Mouse (Mus musculus) embryonic stem cell, embryonic (primary cell): ENCODE results near the gene Mdga2.

Experiments
- CTCF ChIA-PET, 4 experiments: fragments of 300-600 bp in 2 of 4; fragments of 350-600 bp in 2 of 4; sonication (Branson Sonifier 250); formaldehyde crosslinking; loops; one replicate each; lab custom pipeline; 2022; ENCODE audit warnings: inconsistent platforms in 2 of 4; lab: Charles Lee
- POLR2A ChIA-PET, 4 experiments: fragments of 300-600 bp in 2 of 4; fragments of 350-600 bp in 2 of 4; sonication (Branson Sonifier 250); formaldehyde crosslinking; loops; one replicate each; lab custom pipeline; 2022; ENCODE audit warnings: antibody characterized with exemption in 4 of 4, inconsistent platforms in 1 of 4; lab: Charles Lee

The Mdga2 gene

DNA sequence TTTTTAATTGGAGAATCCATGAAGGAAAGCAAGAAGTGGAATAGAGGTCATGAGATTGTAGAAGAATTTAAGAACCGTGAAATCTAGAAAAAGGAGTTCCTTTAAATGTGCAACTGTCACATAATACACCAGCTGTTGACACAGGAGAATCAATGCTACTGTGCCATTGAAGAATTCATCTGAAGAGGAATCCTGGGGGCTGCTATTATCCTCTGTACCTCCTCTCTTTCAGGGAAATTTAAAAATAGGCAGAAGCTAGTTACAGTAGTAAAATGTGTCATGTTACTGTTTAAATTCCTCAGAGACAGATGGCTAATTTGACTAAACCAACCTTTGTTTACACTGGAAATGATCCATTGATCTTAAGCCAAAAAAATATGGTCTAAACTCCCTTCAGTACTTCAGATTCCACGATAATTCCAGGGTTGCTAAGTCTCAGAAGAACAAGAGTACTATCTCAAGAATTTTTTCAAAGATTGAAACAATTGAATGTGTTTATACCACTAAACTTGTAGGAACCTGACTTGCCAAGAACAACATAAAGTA lies 131.9 kb downstream of the Mdga2 start:
- ChIA-PET CTCF (no interaction called here), POLR2A (no interaction called here)

DNA sequence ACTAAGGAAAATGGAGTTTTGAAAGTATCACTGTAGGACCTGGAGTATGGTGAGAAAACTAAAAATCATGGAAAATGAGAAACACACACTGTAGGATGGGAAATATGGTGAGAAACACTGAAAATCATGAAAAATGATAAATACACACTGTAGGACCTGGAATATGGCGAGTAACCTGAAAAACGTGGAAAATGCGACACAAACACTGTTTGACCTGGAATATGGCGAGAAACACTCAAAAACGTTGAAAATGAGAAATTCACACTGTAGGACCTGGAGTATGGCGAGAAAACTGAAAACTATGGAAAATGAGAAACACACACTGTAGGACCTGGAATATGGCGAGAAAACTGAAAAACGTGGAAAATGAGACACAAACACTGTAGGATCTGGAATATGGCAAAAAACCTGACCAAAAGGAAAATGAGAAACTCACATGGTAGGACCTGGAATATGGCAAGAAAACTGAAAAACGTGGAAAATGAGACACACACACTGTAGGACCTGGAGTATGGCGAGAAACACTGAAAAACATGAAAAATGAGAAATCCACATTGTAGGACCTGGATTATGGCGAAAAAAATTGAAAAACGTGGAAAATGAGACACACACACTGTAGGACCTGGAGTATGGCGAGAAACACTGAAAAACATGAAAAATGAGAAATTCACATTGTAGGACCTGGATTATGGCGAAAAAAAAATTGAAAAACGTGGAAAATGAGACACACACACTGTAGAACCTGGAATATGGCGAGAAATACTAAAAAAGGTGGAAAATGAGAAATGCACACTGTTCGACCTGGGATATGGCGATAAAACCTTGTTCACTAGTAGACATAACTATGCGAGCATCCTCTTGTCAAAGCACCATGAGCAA lies 163.0 kb downstream of the Mdga2 start:
- ChIA-PET CTCF (no interaction called here), POLR2A (interaction anchor here in 1 of 4 experiments (0.6 kb wide), 1 partner anchor 867 kb away, joined by 3 read pairs; no protein-coding TSS in a partner anchor)

DNA sequence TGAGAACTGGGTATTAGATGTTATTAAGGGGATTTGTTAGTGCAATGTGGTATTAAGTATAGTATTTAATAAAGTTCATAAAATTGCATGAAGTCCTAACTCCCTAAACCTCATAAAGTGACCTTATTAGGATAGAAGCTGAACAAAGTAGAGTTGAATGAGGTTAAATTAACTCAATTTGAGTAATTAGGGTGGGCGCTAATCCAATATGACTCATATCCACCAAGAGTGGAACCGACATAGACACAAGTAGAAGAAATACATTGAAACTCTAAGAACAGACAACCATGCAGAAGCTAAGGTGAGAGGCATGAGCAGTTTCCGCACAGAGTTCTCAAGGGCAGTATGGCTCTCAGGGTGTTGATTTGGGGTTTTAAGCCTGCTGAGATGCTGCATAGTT lies 165.7 kb downstream of the Mdga2 start:
- CTCF ChIA-PET, result no interaction called here
- POLR2A ChIA-PET, result no interaction called here

DNA sequence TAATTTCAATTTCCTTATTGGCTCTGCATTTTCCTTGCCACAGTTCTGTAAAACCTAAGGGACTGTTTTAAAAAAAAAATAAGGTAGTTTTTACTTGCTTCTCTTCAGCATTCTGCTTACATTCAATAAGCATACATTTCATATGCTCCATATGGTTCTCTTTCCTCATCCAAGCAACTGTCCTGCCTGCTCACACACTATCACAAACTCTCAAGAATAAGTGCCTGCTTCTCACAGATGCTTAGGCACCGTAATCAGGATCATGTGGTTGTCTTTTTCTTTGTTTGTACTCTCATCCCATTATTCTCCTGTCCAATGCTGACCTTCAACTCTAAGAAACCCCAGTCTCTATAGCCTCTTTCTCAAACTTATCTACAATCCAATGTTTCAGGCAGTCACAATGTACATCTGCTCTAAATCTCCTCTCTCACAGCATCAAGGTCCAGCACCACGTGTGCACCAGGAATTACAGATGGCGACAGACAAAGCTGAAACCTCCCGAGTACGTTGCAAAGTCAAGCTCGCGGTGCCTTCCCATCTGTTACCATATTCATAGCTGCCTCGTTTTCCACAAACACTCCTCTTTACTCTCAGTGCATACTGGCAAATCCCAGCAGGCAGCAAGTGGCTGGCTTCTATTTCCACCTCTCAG lies 177.1 kb downstream of the Mdga2 start:
- CTCF ChIA-PET, result no interaction called here
- POLR2A ChIA-PET, result no interaction called here

DNA sequence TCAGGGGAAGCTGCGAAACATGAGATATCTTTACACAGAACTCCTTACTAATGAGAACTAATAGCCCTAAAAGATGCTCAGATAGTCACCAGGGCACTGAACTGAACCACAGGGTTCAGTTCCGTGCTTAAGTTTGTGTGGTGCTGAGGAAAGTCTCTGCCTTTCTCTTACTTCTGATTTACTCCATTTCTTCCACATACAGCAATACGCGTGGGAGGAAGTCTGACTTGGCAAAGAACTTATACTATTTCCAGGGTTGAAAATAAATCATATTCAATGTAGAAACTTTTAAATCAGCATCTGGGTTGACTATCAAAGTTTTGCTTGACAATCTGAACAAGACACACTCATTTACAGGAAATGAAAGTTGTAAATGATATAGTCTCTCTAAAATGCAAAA lies 180.5 kb downstream of the Mdga2 start:
- ChIA-PET CTCF (no interaction called here), POLR2A (no interaction called here)

DNA sequence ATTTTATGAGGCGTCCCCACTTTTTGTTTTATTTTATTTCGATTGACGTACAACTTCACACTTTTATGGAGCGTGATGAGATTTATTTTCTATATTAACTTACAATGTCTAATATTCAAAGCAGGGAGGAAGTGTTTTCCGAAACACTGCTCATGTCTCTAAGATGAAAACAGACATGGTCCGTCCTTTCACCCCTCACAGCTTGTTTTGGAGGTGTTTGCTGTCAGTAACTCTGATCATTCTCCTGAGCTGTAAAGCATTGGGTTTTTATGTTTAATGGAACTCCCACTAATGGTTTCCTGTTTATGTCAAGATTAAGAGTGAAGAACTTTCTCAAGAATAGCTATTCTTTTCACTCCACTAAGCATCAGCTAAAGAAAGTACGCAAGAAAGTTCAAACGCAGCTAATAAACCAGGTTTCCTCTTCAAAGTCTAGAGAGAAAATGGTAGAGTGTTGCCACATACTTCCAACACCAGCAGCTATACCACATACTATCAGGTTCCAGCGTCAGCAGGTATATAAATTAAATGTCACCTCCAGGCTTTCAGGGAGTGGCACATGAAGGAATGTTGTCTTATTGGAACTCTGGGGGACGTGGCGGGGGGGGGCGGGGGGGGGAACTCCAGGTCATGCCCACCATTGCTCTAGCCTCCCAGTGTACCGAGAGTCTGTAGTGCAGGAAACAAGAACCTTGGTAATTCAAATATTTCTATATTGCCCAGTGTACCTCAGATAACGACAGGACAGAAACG lies 186.7 kb downstream of the Mdga2 start:
- CTCF ChIA-PET, result no interaction called here
- POLR2A ChIA-PET, result no interaction called here

DNA sequence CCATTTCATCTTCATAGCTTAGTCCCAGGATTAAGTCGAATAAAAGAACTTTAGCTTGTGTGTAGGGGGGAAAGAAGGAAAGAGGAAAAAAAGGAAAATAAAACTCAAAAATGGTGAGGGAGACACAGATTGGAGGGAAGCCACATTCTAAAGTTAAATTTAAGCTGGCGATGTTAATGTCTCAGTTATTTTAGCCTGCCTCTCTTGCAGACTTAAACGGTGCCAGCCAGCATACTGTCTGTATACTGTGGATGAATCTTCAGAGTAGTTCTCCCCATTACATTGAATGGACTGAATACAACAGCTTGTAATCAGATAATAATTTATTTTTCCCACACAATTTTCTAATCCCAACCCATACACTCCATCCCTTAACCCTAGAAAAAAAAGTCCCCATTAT lies 205.2 kb downstream of the Mdga2 start:
- CTCF ChIA-PET, result no interaction called here
- POLR2A ChIA-PET, result no interaction called here

DNA sequence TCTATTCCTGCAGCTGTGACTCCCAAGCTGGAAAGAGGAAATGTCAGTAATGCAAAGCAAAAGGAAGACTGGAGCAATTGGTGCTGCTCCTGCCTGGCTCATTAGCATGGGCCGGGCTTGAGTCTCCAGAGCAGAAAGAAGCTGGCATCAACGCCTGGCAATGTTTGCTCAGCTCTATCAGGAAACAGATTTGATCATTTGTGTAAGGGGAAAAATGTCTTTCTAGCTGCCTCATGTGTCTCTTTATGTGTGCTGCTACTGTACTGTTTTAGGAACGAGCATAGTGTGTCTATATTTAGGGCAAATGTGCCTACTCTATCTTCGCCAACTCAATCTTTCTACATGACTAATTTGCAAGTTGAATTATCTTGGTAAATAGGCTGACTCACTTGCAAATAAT lies 211.0 kb downstream of the Mdga2 start:
- CTCF ChIA-PET, result no interaction called here
- POLR2A ChIA-PET, result no interaction called here

DNA sequence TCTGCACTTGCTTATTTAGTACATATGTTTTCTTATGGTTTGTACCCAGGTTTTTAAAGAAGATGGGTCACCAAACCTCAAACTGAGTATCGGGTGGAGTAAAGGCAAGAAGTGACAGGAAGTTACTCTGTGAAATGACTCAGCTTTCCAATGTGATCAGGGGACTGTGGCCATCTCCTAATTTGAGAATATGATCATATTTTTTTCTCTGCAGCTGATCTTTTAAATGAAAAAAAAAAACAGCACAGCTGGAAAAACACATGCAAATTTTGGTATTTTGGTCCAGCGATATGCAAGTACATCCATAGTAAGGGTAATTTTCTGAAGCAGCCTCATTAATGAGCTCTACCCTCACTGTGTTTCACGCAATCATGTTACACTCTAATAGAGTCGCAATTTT lies 212.0 kb downstream of the Mdga2 start:
- CTCF ChIA-PET, result no interaction called here
- POLR2A ChIA-PET, result no interaction called here

DNA sequence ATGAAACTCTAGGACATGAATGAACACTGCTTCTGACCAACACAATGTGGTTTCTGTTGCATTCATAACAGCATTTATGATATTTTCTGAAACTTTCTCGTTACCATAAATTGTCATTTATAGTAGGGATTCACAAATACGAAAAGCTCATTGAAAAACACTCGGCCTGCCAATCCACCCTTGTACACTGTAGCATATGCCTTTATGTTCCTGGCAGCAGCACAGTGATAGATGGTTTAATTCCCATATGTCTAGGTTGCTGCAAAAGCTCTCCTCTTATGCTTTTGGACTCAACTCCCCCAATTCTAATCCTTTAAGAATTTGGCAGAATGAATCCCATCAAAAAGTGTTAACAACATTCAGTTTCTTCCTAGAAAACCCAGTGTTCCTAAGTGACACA lies 213.2 kb downstream of the Mdga2 start:
- POLR2A ChIA-PET, result no interaction called here
- CTCF ChIA-PET, result no interaction called here

DNA sequence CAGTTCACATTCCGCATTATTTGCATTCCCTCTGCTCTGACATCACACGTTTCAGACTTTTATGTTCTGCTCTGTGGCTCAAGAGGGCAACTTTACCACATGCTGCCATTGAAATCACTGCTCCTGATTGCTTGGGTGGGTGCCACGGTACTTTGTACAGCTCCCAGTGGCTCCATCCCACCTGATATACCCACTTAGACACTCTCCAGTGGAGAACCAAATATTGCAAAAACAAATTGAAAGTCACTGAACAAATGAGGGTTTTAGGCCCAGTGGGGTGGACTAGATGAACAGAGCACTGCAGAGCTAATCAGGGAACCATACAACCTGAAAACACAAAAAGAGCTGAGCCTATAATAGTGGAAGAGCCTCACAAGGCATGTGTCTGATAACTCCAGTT lies 268.2 kb downstream of the Mdga2 start:
- ChIA-PET POLR2A (no interaction called here), CTCF (no interaction called here)

DNA sequence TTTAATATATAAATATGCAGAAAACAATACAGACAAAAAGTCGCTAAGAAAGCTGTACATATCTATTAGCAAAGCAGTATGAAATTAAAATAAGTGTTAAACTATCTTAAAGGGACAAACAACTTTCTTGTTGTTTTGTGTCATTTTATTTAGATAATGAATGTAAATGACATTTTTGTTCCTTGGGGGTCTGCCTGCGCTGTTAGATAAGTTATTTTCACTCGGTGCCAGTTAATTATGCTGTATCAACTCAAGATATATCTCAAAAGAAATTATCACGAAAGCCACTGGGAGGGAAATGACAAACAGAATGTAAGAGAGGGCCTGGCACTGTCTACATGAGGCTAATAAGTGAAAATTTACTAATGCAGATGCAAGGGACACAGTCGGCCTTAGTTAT lies 306.6 kb downstream of the Mdga2 start:
- ChIA-PET CTCF (interaction anchor here in 1 of 4 experiments (0.7 kb wide), 1 partner anchor 29 kb away, joined by 3 read pairs; no protein-coding TSS in a partner anchor), POLR2A (no interaction called here)

DNA sequence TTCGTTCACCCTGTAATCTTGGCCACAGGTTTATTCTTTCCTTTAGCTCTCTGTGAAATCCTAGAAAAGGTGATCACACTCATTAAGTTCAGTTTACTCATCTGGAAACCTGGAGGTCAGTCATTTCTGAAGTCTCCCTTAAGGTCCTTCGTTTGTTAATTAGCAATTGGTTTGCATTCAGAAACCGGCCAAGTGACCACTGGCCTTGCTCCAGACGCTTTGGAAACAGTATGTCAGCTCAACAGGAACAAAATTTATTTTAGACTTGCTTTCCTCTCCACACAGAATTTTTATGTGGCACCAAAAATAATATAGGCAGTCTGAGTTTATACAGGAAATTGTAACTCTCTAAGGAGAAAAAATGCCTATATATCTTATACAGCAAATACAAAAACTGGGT lies 323.0 kb downstream of the Mdga2 start:
- POLR2A ChIA-PET, result no interaction called here
- CTCF ChIA-PET, result no interaction called here

DNA sequence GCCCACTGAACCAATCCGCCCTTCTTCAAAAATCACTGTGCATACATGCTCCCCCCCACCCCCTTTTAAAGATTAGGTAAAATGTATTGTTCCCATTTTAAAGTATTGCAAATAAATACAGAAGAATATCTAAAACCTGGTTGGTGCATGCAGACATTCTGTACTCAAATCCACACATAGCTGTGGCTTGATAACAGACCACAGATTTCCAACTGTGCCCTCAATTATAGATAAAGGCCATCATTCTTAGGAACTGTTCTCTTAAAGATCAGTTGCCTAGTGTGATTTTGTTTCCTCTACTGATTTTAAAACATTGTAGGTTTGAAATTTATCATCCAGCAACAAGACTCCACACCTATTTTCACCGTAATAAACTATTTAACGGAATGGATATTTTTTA lies 325.6 kb downstream of the Mdga2 start:
- POLR2A ChIA-PET, result interaction anchor here in 2 of 4 experiments (0.6 to 0.7 kb wide), 2 partner anchors 56 to 363 kb away, joined by 5 to 6 read pairs; no protein-coding TSS in a partner anchor

DNA sequence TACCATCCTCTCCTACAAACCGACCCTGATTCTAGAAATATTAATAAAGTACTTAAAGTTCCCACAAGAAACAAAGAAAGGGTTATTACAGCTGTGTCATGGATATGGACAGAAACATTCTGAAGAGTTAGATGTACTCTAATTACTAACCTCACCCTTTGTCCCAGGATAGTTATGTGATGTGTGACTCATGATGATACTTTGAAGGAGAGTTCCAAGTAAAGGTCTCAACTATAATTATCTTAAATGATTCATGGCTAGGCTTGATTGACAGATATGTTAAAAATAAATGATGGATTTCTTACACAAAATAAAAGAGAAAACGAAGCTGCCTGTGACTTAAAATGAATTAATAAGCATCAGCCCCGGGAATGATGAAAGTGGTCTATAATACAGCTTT lies 332.1 kb downstream of the Mdga2 start:
- ChIA-PET POLR2A (interaction anchor here in 1 of 4 experiments (0.6 kb wide), 1 partner anchor 78 kb away, joined by 3 read pairs; no protein-coding TSS in a partner anchor), CTCF (no interaction called here)

More for the DNA sequence above, 325.6 kb downstream of the Mdga2 start:
- CTCF ChIA-PET, result no interaction called here

DNA sequence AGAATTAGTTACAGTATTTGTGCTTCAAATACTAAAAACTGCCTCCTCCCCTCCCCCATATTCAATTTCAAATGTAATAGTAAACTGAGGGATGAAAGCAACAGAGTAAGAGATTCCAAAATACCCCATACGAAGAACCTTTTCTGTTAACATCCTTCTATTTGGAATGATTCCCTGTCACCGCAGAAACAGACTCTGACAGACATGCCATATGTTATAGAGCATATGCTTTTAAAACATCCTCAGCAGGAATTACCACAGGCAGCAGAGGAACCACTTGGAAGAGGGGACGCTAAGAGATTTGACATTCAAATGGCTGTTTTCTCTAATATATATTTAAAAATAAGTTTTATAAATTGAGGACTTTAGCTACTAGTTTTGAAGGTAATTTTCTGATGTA lies 333.1 kb downstream of the Mdga2 start:
- CTCF ChIA-PET, result interaction anchor here in 1 of 4 experiments (0.7 kb wide), 1 partner anchor 1364 kb away, joined by 3 read pairs; no protein-coding TSS in a partner anchor
- POLR2A ChIA-PET, result interaction anchor here in 1 of 4 experiments (0.6 kb wide), 1 partner anchor 37 kb away, joined by 3 read pairs; no protein-coding TSS in a partner anchor

DNA sequence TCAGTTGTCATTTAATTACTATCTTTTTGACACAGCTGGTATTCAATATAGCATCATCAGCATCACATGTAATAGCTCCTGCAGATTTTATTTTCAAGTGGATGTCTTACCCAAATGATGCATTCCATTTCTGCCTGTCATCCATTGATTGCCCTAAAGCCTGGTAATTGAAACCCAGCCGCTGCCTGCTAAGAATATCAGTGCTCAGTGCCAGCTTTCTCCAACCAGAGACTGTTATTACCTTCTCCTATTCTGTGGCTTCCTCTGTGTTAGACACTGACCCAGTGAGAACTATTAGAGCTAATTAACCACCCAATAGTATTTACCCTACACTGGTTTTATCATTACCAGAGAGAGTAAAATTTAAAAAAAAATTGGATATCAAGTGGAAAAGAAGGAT lies 333.7 kb downstream of the Mdga2 start:
- POLR2A ChIA-PET, result no interaction called here
- CTCF ChIA-PET, result interaction anchor here in 1 of 4 experiments (0.7 kb wide), 1 partner anchor 1365 kb away, joined by 3 read pairs; no protein-coding TSS in a partner anchor

DNA sequence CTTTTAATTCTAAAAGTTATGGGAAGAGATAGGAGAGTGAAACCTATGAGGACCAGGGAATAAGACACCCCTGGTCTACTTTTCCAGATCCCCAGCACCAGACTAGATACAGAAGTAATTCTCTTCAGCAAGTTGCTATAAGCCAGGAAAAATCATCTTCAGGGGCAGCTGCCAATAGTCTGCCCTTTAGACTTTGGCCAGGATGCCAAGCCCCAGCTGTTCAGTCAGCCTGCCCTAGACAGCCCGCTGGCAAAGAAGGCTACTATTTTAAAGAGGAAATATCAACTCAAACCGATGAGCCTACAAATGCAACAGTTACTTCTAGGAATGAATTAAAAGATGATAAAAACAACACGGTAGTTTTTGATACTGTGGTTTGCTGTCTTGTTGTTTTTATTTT lies 356.1 kb downstream of the Mdga2 start:
- ChIA-PET POLR2A (no interaction called here), CTCF (no interaction called here)

DNA sequence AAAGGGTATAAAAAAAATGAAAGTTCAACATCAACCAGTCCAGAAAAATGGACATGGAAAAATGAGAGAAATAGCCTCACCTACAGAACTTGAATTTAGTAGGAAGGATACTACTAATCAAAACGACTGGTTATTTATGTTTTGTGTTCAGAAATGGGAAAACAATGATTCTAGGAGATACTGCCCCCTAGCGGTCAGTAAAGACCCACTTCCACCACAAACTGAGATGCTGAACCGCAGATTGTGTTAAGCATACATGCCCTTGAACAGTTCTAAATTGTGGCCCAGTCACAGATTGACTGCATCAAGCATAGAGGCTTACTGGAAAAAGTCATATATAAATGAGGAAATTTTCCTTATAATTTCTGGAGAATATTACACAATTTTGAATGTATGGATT lies 369.2 kb downstream of the Mdga2 start:
- CTCF ChIA-PET, result interaction anchor here in 1 of 4 experiments (0.7 kb wide), 1 partner anchor 11 kb away, joined by 3 read pairs; no protein-coding TSS in a partner anchor
- POLR2A ChIA-PET, result interaction anchor here in 1 of 4 experiments (0.7 kb wide), 1 partner anchor 37 kb away, joined by 3 read pairs; no protein-coding TSS in a partner anchor
